Mouse (Mus musculus): ENCODE results near the gene Efcab14. TPM values are rescaled to one million over a fixed set of nuclear protein-coding genes. Genes with fewer than 3 reads are reported as not detected.

Efcab14 gene
- polyA plus RNA-seq, 1 experiment from 2014 or later = 31.9 TPM

DNA sequence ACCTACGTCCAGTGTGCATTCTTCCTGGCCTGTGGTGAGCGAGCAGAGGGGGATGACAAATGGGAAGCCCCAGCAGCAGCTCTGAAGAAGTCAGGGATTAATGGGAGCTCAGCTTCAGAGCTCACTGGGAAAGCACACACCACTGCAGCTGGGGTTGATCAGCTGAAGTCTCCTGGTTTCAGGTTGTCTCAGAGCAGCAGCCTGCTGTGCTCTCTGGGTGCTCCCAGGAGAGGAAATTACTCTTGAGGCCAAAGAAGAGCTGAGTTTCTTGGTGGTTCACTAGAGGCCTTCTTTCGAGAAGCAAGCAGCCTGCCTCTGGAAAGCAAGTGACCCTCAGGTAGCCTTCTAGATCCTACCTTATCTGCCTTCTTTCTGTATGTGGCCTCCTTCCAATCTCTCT, 83.4 kb downstream of the Efcab14 start:
- no peak overlapping the region for H3K4me2 ChIP-seq
- ATAC-seq (ENCODE audit: insufficient number of reproducible peaks, insufficient read depth, low FRiP score, low TSS enrichment, low read depth) = no peak
- H3K27ac ChIP-seq = no peak overlapping the region
- no peaks in the 10 kb centered on the region for H3K4me1 ChIP-seq (replicated peaks)
- H3K27me3 ChIP-seq = no peaks in the 10 kb centered on the region
- H3K9ac ChIP-seq (replicated peaks) = no peak overlapping the region
- H3K4me3 ChIP-seq (replicated peaks) = no peak overlapping the region
- 68% methylated on average over 3 of the region's 3 CpGs for WGBS
- no peaks in the 10 kb centered on the region for H3K9me3 ChIP-seq
- peaks cover 9% of the 10 kb centered on the region; the same call in 1 of the 2 replicates for H3K36me3 ChIP-seq

DNA sequence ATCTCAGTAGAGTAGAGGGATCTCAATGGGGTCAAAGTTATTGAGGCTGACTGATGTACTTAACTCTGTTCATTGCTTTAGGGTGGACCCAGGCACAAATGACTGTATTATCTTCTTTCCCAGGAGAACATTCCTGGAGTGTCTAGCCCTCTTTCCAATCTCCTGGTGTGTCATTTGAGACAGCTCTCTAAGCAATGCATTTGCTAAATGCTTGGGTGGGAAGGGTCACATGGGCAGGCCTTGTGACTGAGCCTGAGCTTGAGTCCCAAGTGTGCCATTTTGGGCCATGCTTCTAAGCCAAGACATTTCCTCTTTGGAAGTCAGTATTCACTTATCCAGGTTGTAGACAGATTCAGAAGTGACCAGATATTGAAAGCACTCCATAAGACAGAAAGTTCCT, 83.9 kb downstream of the Efcab14 start:
- H3K9ac ChIP-seq (replicated peaks) = no peak overlapping the region
- no peaks in the 10 kb centered on the region for H3K27me3 ChIP-seq
- H3K36me3 ChIP-seq = 0 out of 2 replicates have a peak, but pooled peaks cover 4% of the 10 kb centered on the region
- no peak for ATAC-seq (ENCODE audit: insufficient number of reproducible peaks, insufficient read depth, low FRiP score, low TSS enrichment, low read depth)
- H3K27ac ChIP-seq = no peak overlapping the region
- H3K4me2 ChIP-seq = no peak overlapping the region
- no peak overlapping the region for H3K4me3 ChIP-seq (replicated peaks)
- no peaks in the 10 kb centered on the region for H3K4me1 ChIP-seq (replicated peaks)
- H3K9me3 ChIP-seq = no peaks in the 10 kb centered on the region

DNA sequence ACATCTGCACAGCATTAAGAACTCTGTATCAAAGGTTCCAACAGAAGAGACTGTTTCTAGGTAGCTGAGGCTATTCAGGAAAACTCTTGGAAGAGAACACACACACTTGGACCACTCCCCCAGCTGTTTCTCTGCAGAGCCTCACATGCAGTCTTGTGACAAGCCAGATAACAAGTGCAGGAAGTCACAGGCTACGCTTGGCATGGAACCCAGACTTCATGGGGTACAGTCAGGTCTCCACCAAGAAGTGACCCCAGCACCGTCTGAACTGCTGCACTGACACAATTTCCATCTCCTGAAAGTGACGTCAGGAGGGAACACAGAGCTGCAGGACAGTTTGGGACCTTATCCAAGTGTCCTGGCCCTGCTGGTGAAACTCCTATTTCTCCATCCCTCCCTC, 84.4 kb downstream of the Efcab14 start:
- WGBS = 82% methylated on average over 3 of the region's 3 CpGs
- ATAC-seq (ENCODE audit: insufficient number of reproducible peaks, insufficient read depth, low FRiP score, low TSS enrichment, low read depth) = no peak
- H3K4me3 ChIP-seq (replicated peaks) = no peak overlapping the region
- H3K27ac ChIP-seq = no peak overlapping the region
- H3K9ac ChIP-seq (replicated peaks) = no peak overlapping the region
- no peaks in the 10 kb centered on the region for H3K9me3 ChIP-seq
- H3K27me3 ChIP-seq = no peaks in the 10 kb centered on the region
- 0 out of 2 replicates have a peak, but pooled peaks cover 2% of the 10 kb centered on the region for H3K36me3 ChIP-seq
- no peak overlapping the region for H3K4me2 ChIP-seq
- H3K4me1 ChIP-seq (replicated peaks) = no peaks in the 10 kb centered on the region

GRCm38 (mm10) chr4:115824178-115824577, 86.6 kb downstream of the Efcab14 start:
- ATAC-seq (ENCODE audit: insufficient number of reproducible peaks, insufficient read depth, low FRiP score, low TSS enrichment, low read depth) = no peak
- no peaks in the 10 kb centered on the region for H3K9me3 ChIP-seq
- H3K36me3 ChIP-seq = 0 out of 2 replicates have a peak, but pooled peaks cover 2% of the 10 kb centered on the region
- no peak overlapping the region for H3K4me3 ChIP-seq (replicated peaks)
- no peak overlapping the region for H3K9ac ChIP-seq (replicated peaks)
- no peak overlapping the region for H3K27ac ChIP-seq
- no peaks in the 10 kb centered on the region for H3K27me3 ChIP-seq
- 65% methylated on average over 2 of the region's 2 CpGs for WGBS
- H3K4me1 ChIP-seq (replicated peaks) = peaks cover 8% of the 10 kb centered on the region
- no peak overlapping the region for H3K4me2 ChIP-seq

DNA sequence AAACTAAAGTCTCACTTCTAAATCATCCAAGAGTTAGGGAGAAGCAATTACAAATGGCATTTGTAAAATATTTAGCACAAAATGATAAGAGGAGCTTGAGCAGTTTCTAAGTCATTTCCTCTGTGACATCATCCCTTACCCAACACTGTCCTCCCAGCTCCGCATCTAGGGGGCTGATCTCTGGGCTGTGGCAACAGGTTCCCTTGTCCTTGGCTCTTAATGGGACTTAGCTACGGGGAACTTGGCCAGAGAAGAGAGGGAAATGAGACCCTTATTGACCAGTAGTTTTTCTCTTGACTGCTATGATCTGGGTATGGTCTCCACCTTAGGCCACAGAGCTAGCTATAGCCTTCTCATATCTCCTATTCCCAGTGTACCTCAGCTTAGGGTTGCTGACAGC, 87.7 kb downstream of the Efcab14 start:
- H3K4me1 ChIP-seq (replicated peaks) = peaks cover 8% of the 10 kb centered on the region
- no peak overlapping the region for H3K4me2 ChIP-seq
- no peak overlapping the region for H3K27ac ChIP-seq
- peaks cover 2% of the 10 kb centered on the region; the same call in 1 of the 2 replicates for H3K27me3 ChIP-seq
- no peak overlapping the region for H3K9ac ChIP-seq (replicated peaks)
- H3K36me3 ChIP-seq = no peaks in the 10 kb centered on the region
- no peak for ATAC-seq (ENCODE audit: insufficient number of reproducible peaks, insufficient read depth, low FRiP score, low TSS enrichment, low read depth)
- WGBS = 75% methylated on average over 2 of the region's 2 CpGs
- H3K9me3 ChIP-seq = no peaks in the 10 kb centered on the region
- no peak overlapping the region for H3K4me3 ChIP-seq (replicated peaks)

Other genes with a start within 250 kb of the Efcab14 start
- gene Cyp4a14, start 241.6 kb upstream of the Efcab14 start, polyA plus RNA-seq (2016; fragmentation: Nextera tagmentation; extraction: Ambion mirVana) = not detected in 2 replicates
- gene Cyp4a10, start 219.5 kb upstream of the Efcab14 start, polyA plus RNA-seq (2016; fragmentation: Nextera tagmentation; extraction: Ambion mirVana) = not detected in 2 replicates
- gene Cyp4a31, start 174.1 kb upstream of the Efcab14 start, polyA plus RNA-seq (2016; fragmentation: Nextera tagmentation; extraction: Ambion mirVana) = not detected in 2 replicates
- gene Cyp4a32, start 136.8 kb upstream of the Efcab14 start, polyA plus RNA-seq (2016; fragmentation: Nextera tagmentation; extraction: Ambion mirVana) = not detected in 2 replicates
- not detected in 2 replicates for gene Cyp4b1, start 90.0 kb upstream of the Efcab14 start, polyA plus RNA-seq (2016; fragmentation: Nextera tagmentation; extraction: Ambion mirVana)
- 0.36 TPM in 1 of 2 replicates, not detected in the other for gene Tex38, start 43.3 kb downstream of the Efcab14 start, polyA plus RNA-seq (2016; fragmentation: Nextera tagmentation; extraction: Ambion mirVana)
- gene Atpaf1, start 47.1 kb downstream of the Efcab14 start, polyA plus RNA-seq (2016; fragmentation: Nextera tagmentation; extraction: Ambion mirVana) = 65.5 and 68.7 TPM in 2 replicates
- 8.4 and 8.8 TPM in 2 replicates for gene Mob3c, start 90.3 kb downstream of the Efcab14 start, polyA plus RNA-seq (2016; fragmentation: Nextera tagmentation; extraction: Ambion mirVana)
- gene Mknk1, start 101.5 kb downstream of the Efcab14 start, polyA plus RNA-seq (2016; fragmentation: Nextera tagmentation; extraction: Ambion mirVana) = 33.6 and 38.0 TPM in 2 replicates
- not detected in 2 replicates for gene Kncn, start 146.7 kb downstream of the Efcab14 start, polyA plus RNA-seq (2016; fragmentation: Nextera tagmentation; extraction: Ambion mirVana)
- gene 6430628N08Rik, start 152.9 kb downstream of the Efcab14 start, polyA plus RNA-seq (2016; fragmentation: Nextera tagmentation; extraction: Ambion mirVana) = 0.13 and 0.38 TPM in 2 replicates
- gene Dmbx1, start 202.2 kb downstream of the Efcab14 start, polyA plus RNA-seq (2016; fragmentation: Nextera tagmentation; extraction: Ambion mirVana) = 0.08 and 0.13 TPM in 2 replicates

All from limb, embryonic 12.5 days (tissue).